Mouse (Mus musculus) layer of hippocampus, adult 9-10 months (tissue): ENCODE measurements around the gene Sppl2a.
"Not testable (repeated sequence)": the region's sequence is repeated elsewhere in the genome, so short reads cannot be mapped to it uniquely, and the experiment has no call there.

Experiments
- DNase-seq: peaks from one replicate; pipeline ENCODE4 v3.0.0; 2022; ENCODE audit warnings: low spot score

Gene Sppl2a

GRCm38 (mm10) chr2:126894245-126894644, 38.8 kb downstream of the Sppl2a start:
- no peak for DNase-seq

- DNase-seq = no peak
These were observed 40.7 kb downstream of the Sppl2a start for GRCm38 (mm10) chr2:126892316-126892715.

DNA sequence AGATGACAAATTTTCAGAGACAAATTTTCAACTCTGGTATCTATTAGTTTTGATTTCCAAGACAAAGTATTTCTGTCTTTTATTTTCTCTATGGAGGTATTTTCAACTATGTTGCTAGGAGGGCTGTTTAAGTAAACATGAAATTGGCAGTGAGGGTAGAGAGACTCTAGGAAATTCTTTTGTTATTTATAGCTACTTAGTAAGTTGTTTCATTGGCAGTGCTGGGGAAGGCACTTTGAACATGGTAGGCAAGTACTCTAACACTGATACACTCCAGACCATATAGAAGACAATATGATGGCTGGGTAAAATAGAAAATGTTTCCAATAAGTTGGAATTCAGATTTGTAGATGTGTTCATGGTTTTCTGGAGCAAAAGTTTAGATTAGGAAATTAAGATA, 41.3 kb downstream of the Sppl2a start:
- DNase-seq = no peak

DNA sequence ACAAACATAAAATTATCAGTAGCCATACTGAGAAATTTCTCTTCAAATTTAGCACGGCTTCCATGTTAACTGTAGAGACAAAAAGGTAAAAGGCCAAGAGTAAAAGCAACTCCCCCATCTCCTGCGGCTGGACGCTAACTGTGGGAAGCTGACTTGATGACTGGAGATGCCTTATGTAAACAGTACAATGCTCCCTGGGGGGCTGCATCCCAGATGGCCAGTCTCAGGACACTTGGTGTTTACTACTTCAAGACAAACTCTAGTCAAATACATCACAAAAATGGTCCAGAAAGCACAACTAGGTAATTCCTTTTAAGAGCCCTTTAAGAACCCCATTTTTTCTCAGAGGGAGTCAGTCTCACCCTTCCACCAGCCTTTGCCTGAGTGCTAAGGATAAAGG, 45.9 kb downstream of the Sppl2a start:
- DNase-seq = no peak

- no peak for DNase-seq
These were observed 47.2 kb downstream of the Sppl2a start for GRCm38 (mm10) chr2:126885871-126886270.

- DNase-seq = not testable (repeated sequence)
These were observed 50.3 kb downstream of the Sppl2a start for GRCm38 (mm10) chr2:126882711-126883110.

DNA sequence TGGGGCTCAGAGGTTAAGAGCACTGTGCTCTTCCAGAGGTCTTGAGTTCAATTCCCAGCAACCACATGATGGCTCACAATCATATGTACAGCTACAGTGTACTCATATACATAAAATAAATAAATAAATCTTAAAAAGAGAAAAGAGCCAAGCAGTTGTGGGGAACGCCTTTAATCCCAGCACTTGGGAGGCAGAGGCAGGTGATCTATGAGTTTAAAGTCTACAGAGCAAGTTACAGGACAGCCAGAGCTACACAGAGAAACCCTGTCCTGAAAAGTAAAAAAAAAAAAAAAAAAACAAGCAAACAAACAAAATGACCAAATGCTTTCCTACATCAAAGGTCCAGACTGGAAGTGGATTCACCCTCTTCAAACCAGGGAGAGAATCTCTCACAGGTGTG, 55.0 kb downstream of the Sppl2a start:
- no peak for DNase-seq

DNA sequence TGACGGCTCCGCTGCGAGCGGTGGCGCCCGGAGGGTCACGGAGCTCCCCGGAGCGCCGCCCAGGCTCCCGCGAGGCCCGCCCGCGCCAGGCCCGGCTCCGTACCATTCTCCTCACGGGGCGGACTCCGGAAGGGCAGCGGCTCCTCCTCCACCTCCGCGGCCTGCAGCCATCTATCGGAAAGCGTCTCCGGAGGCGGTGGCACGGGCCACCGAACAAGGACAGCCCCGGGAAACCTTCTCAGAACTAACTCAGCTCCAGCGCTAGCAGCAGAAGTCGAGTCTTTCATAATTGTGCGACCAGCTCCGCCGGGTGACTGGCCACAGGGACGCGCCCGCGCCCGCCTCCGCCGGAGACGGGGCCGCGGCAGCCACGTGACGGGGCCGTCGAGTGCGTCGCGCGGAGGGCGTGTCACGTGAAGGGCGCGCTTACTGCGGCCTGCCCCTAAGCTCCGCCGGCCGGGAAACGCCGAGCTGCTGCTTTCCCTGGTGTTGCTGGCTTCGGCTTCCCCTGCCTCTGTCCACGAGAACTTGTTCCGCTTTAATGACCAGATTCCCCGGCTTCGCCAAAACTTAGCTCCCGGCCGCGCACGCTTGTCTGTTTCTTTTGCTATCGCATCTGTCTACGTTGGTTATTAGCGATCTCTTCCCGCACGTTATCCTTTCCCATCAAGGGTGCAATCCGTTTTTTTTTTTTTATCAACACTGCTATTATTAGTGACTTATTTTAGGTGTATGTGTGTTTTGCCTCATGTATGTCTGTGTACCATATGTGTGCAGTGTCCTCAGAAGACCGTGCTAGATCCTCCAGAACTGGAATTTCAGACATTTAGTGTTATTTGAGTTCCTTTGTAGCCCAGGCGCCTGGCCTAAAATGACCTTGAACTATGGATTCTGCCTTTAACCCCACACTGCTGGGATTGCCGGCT, 56.9 kb downstream of the Sppl2a start, which contains the start of gene Trpm7:
TSS of gene Trpm7 (minus strand) at position 360 of the 926 bp plus-strand sequence.
- DNase-seq = peak; percentile 77

DNA sequence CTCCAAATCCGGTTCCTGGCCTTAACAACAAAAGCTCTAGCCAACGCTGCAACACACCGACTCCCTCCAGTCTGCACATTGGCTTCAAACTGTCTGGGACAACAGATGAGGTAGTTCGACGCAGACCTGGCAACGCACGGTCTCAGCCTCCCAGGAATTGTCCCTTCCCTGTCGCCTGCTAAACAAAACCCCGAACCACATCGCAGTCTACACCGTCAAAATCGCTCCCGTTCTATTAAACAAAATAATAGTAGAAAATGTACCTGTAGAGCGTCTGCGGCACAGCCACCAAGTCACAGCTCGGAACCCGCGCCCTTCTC, 57.6 kb downstream of the Sppl2a start:
- peak; percentile 22 for DNase-seq

GRCm38 (mm10) chr2:126874809-126875515, 58.1 kb downstream of the Sppl2a start:
- DNase-seq = no peak

DNA sequence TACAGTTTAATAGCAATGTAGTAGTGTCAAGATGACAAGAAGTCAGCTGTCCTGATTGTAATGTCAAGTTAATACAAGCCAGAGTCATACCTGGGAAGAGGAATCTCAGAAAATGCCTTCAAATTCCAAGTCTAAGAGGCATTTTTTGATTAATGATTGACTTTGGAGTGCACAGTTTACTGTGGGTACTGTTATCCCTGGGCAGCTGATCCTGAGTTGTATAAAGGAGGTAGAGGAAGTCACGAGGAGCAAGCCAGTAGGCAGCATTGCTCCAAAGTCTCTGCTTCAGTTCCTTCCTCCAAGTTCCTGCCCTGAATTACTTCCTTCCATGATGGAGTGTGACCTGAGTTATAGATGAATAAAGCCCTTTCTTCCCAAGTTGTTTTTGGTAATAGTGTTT, 66.7 kb downstream of the Sppl2a start:
- DNase-seq = no peak

GRCm38 (mm10) chr2:126865501-126866199, 67.4 kb downstream of the Sppl2a start:
- DNase-seq = no peak

- no peak for DNase-seq
These were observed 68.0 kb downstream of the Sppl2a start for GRCm38 (mm10) chr2:126865026-126865425.

GRCm38 (mm10) chr2:126844751-126845150, 88.3 kb downstream of the Sppl2a start:
- DNase-seq = no peak
